Mouse (Mus musculus): ENCODE measurements at regions not wholly inside any gene's neighbourhood (a gene's known extent, or its start where the extent isn't known, plus 50 kb on each side); places are given as distances from the start of the nearest gene placed in this dataset.

DNA sequence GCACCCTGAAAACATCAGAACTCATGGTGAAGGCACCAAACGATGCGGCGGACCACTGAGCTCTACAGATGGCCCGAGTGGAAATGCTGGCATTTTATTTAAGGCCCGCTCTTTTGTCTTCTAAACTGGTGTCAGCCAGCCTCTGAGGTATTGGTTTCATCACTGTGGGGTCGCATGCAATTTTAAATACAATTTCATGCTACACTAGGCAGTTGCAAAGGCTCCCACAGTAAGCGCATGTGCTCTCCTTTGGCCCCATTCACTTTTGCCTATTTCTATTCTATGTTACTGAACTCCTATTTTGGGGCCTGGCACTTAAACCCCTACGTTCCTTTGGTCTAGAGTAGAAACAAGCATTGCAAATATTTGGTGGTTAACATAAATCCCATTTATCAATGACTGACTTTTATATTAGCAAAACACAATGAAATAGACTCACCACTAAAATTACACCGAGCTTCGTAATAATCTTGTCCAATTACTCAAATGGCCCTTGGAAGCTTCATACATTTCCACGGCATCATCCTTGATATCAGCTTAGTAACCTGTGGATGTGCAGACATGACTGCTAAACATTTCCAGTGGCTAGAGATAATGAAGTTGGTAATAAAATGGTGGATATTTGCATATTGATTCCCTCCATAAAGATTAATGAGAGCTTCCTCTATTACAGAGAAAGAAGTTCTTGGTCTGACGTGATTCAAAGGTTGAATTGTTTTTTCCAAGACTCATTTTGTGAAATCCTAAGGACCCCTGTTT is 81.1 kb upstream of the Plxnc1 start:
- TF ChIP-seq CTCF (IDR thresholded peaks at IDR 0.05; ENCODE audit: control insufficient read depth, insufficient read depth, low read length): no peak
- TF ChIP-seq POLR2A (IDR thresholded peaks at IDR 0.05; ENCODE audit: borderline replicate concordance, control insufficient read depth, low read depth, low read length): no peak

Measured in bone marrow, adult 2 months (tissue).